Mouse (Mus musculus): ENCODE results near the gene Ppfibp2. TPM values are rescaled to one million over a fixed set of nuclear protein-coding genes. Genes with fewer than 3 reads are reported as not detected.

Ppfibp2 gene
- polyA plus RNA-seq, 1 experiment from 2014 or later, result 7.7 TPM

DNA sequence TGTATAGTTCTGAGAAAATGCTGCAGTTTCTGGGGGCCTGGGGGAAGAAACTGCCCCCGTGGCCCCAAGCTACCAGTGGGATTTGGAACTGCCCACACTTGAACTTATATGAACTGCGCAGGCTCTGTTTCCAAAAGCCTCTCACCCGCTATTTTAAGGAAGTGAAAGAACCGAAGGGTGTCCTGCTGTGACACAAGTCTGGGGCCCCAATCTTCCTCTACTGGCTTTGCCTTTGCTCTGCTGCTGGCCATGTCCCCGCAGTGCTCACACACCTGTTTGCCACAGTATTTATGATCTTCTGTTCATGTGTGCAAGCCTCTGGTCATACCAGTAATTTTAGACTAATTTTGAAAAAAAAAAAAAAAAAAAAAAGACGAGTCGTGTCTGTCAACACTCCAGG is 1.1 kb upstream of the Ppfibp2 start:
- DNase-seq (peak; percentile 33), ATAC-seq (no peak)
- Histone ChIP-seq H3K4me2 (ENCODE audit: low read depth, low read length) (peak overlapping the region; percentile 69), H3K9ac (replicated peaks) (no peak overlapping the region), H3K9me3 (ENCODE audit: low read length) (no peaks in the 10 kb centered on the region), H3K4me1 (ENCODE audit: insufficient read depth) (peaks cover 7% of the 10 kb centered on the region; the same call in 1 of the 2 replicates), H3K36me3 (replicated peaks; ENCODE audit: insufficient read depth, low read length) (no peaks in the 10 kb centered on the region), H3K27ac (ENCODE audit: low read depth) (peak overlapping the region; percentile 73), H3K4me3 (ENCODE audit: low read depth, low read length) (peak overlapping the region; percentile 53; the same call in 1 of the 2 replicates), H3K27me3 (ENCODE audit: insufficient read depth, low read length) (no peaks in the 10 kb centered on the region)
- TF ChIP-seq CTCF (IDR thresholded peaks at IDR 0.05; ENCODE audit: low read depth), result no peak
- TF ChIP-seq EP300 (IDR thresholded peaks at IDR 0.05; ENCODE audit: low read depth), result no peak
- WGBS (ENCODE audit: insufficient replicate concordance), result 15% methylated on average over 7 of the region's 7 CpGs

DNA sequence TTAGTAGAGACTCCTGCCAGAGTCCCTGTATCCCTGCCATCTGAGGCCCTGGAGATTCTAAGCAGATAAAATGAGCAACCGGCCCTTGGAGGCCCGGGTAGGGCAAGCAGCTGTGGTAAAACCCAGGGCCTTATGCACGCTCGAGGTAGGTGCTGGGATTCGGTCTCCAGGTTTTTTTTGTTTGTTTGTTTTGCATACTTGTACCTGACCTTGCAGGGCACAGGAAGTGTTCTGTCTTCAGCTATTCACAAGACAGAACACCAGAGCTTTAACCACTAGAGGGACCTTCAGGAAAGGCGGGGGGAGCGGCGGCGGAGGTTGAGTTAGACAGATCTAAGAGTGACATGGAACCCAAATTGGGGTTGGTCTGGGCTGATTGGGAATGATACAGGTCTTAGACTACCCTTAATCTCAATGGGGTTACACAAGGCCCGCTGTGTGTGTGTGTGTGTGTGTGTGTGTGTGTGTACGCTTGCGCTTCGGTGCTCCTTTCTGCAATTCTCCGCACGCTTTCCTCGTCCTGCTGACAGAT is 616 bp upstream of the Ppfibp2 start:
- Histone ChIP-seq H3K9ac (replicated peaks) (peak overlapping the region; percentile 57; the same call in 1 of the 2 replicates), H3K4me1 (ENCODE audit: insufficient read depth) (peaks cover 10% of the 10 kb centered on the region; the same call in 1 of the 2 replicates), H3K9me3 (ENCODE audit: low read length) (no peaks in the 10 kb centered on the region), H3K4me3 (ENCODE audit: low read depth, low read length) (peak overlapping the region; percentile 53), H3K27ac (ENCODE audit: low read depth) (peak overlapping the region; percentile 73), H3K27me3 (ENCODE audit: insufficient read depth, low read length) (no peaks in the 10 kb centered on the region), H3K4me2 (ENCODE audit: low read depth, low read length) (peak overlapping the region; percentile 69), H3K36me3 (replicated peaks; ENCODE audit: insufficient read depth, low read length) (no peaks in the 10 kb centered on the region)
- peak; percentile 54 for DNase-seq
- TF ChIP-seq EP300 (IDR thresholded peaks at IDR 0.05; ENCODE audit: low read depth) (no peak), CTCF (IDR thresholded peaks at IDR 0.05; ENCODE audit: low read depth) (peak; percentile 69)
- under 1% methylated on average over 16 of the region's 16 CpGs for WGBS (ENCODE audit: insufficient replicate concordance)
- ATAC-seq, result peak; percentile 54

DNA sequence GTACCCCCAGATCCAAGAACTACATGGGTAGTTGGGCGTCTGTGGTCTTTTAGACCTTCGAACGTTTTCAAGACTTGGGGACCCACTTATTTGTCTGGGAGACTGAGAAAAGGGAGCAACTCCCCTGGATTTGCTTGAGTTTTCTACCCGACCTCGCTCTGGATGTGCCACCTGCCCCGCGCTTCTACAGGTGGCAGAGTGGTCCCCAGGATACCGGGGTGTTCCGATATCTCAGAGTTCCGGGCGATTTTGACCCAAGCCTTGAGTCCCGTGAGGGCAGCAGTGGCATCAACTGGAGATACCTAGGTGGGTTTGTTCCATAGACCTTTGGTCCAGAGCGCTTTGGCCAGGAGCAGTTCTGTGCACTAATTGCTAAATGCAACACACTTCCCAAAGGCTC is 419 bp downstream of the Ppfibp2 start:
- Histone ChIP-seq H3K9me3 (ENCODE audit: low read length) (no peaks in the 10 kb centered on the region), H3K27me3 (ENCODE audit: insufficient read depth, low read length) (no peaks in the 10 kb centered on the region), H3K9ac (replicated peaks) (peak overlapping the region; percentile 57), H3K4me2 (ENCODE audit: low read depth, low read length) (peak overlapping the region; percentile 69), H3K4me1 (ENCODE audit: insufficient read depth) (peaks cover 15% of the 10 kb centered on the region), H3K4me3 (ENCODE audit: low read depth, low read length) (peak overlapping the region; percentile 53), H3K36me3 (replicated peaks; ENCODE audit: insufficient read depth, low read length) (no peaks in the 10 kb centered on the region), H3K27ac (ENCODE audit: low read depth) (peak overlapping the region; percentile 73)
- no peak for ATAC-seq
- DNase-seq, result no peak
- TF ChIP-seq CTCF (IDR thresholded peaks at IDR 0.05; ENCODE audit: low read depth) (no peak), EP300 (IDR thresholded peaks at IDR 0.05; ENCODE audit: low read depth) (no peak)
- 16% methylated on average over 13 of the region's 13 CpGs for WGBS (ENCODE audit: insufficient replicate concordance)

DNA sequence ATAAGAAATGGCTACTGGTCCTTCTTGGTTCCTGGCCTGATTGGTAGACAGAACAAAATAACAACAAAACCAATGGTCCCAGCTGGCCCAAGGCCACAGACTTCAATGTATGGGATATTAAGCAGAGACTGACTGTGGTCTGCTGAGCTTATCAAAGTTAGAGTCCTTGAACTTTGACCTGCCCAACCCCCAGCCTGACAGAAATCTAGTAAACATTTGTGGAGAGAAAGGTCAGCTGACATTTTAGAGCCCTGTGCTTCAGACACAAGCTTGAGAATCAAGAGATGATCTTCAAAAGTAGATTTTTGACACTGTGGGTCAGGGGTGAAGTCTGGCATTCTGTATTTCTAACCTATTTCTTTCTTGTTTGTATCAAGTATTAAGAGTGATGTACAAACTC is 1.7 kb downstream of the Ppfibp2 start:
- no peaks in the 10 kb centered on the region for H3K9me3 ChIP-seq (ENCODE audit: low read length)
- DNase-seq (peak; percentile 45), ATAC-seq (no peak)
- no peak overlapping the region for H3K9ac ChIP-seq (replicated peaks)
- H3K4me1 ChIP-seq (ENCODE audit: insufficient read depth), result peaks cover 20% of the 10 kb centered on the region
- peak overlapping the region; percentile 69 for H3K4me2 ChIP-seq (ENCODE audit: low read depth, low read length)
- H3K36me3 ChIP-seq (replicated peaks; ENCODE audit: insufficient read depth, low read length), result no peaks in the 10 kb centered on the region
- no peak for TF ChIP-seq EP300 (IDR thresholded peaks at IDR 0.05; ENCODE audit: low read depth)
- no peak for TF ChIP-seq CTCF (IDR thresholded peaks at IDR 0.05; ENCODE audit: low read depth)
- peak overlapping the region; percentile 20; the same call in 1 of the 2 replicates for H3K4me3 ChIP-seq (ENCODE audit: low read depth, low read length)
- H3K27me3 ChIP-seq (ENCODE audit: insufficient read depth, low read length), result no peaks in the 10 kb centered on the region
- H3K27ac ChIP-seq (ENCODE audit: low read depth), result peak overlapping the region; percentile 58

DNA sequence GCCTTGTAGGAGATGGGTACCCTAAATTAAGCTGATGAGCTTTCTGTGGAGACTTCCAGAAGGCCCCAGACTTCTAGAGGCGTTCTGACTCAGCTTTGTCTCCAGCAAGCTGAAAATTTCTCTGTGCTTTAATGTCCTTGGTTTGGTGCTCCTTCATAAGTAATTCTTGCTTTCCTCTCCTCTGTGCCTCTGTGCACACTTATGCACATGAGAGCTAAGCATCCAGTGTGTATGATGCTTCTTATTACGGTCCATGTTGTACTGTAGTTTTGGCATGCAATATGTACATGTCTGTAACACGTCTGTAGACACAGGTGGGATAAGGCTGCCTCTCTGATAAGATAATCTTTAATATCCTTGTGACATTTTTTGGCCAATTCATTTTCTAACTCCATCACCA is 2.9 kb downstream of the Ppfibp2 start:
- TF ChIP-seq CTCF (IDR thresholded peaks at IDR 0.05; ENCODE audit: low read depth), result no peak
- no peak for TF ChIP-seq EP300 (IDR thresholded peaks at IDR 0.05; ENCODE audit: low read depth)
- Histone ChIP-seq H3K4me1 (ENCODE audit: insufficient read depth) (peaks cover 20% of the 10 kb centered on the region), H3K27me3 (ENCODE audit: insufficient read depth, low read length) (no peaks in the 10 kb centered on the region), H3K9me3 (ENCODE audit: low read length) (no peaks in the 10 kb centered on the region), H3K36me3 (replicated peaks; ENCODE audit: insufficient read depth, low read length) (no peaks in the 10 kb centered on the region), H3K27ac (ENCODE audit: low read depth) (no peak overlapping the region), H3K9ac (replicated peaks) (no peak overlapping the region), H3K4me2 (ENCODE audit: low read depth, low read length) (no peak overlapping the region), H3K4me3 (ENCODE audit: low read depth, low read length) (no peak overlapping the region)
- 70% methylated on average over 3 of the region's 3 CpGs for WGBS (ENCODE audit: insufficient replicate concordance)
- DNase-seq, result no peak
- no peak for ATAC-seq

DNA sequence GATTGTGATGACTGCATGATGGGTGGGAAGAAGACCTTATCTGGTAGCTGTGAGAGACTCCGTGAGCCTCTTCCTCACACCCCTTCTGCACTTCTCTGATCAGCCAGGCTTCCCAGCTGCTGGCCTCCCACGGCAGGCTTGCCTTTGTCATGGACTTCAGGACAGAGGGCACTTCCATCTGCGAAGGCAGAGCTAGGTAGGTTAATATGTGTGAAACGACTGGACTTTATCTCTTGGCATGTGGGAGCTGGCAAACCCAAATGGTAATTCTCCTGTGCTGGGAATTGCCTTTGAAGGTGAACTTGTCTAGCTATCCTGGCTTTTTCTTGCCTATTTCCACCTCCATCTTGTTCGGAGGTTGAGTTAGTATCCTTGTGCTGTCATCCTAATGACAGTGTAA is 5.6 kb downstream of the Ppfibp2 start:
- Histone ChIP-seq H3K9me3 (ENCODE audit: low read length) (no peaks in the 10 kb centered on the region), H3K9ac (replicated peaks) (no peak overlapping the region), H3K27ac (ENCODE audit: low read depth) (no peak overlapping the region), H3K4me3 (ENCODE audit: low read depth, low read length) (no peak overlapping the region), H3K36me3 (replicated peaks; ENCODE audit: insufficient read depth, low read length) (no peaks in the 10 kb centered on the region), H3K27me3 (ENCODE audit: insufficient read depth, low read length) (no peaks in the 10 kb centered on the region), H3K4me2 (ENCODE audit: low read depth, low read length) (no peak overlapping the region), H3K4me1 (ENCODE audit: insufficient read depth) (peaks cover 18% of the 10 kb centered on the region)
- ATAC-seq, result no peak
- DNase-seq, result no peak
- 59% methylated on average over 5 of the region's 5 CpGs for WGBS (ENCODE audit: insufficient replicate concordance)
- TF ChIP-seq CTCF (IDR thresholded peaks at IDR 0.05; ENCODE audit: low read depth), result no peak
- TF ChIP-seq EP300 (IDR thresholded peaks at IDR 0.05; ENCODE audit: low read depth), result no peak
